Mouse (Mus musculus): ENCODE results near the gene Dctn2.

- TF ChIP-seq CTCF (IDR thresholded peaks at IDR 0.05; ENCODE audit: low read depth, low read length) (no peak), TAL1 (conservative IDR thresholded peaks at IDR 0.05; ENCODE audit: low read depth, low read length) (no peak), GATA2 (IDR thresholded peaks at IDR 0.05; ENCODE audit: borderline replicate concordance, low read depth, low read length) (no peak), GATA1 (IDR thresholded peaks at IDR 0.05; ENCODE audit: borderline replicate concordance, low read length) (no peak)
These were observed 1.8 kb upstream of the Dctn2 start for GRCm38 (mm10) chr10:127264336-127264735.

Measured in G1E (cell line).